Mouse (Mus musculus) forebrain, embryonic 10.5 days (tissue): Measurements from ENCODE around the gene Gm3238. TPM values are rescaled to one million over a fixed set of nuclear protein-coding genes. Genes with fewer than 3 reads are reported as not detected.
"Not testable (repeated sequence)": the region's sequence is repeated elsewhere in the genome, so short reads cannot be mapped to it uniquely, and the experiment has no call there.

ENCODE experiments used
- DNase-seq: peaks from one replicate; pipeline ENCODE4 v3.0.0-alpha.2; 2017; ENCODE audit warnings: low spot score; ENCODE audit errors: extremely low spot score
- H3K27ac ChIP-seq: fragments of 300-500 bp; sonication (generic); 2 replicates; pipeline ENCODE4 v1.5.1; 2016; ENCODE audit warnings: mild to moderate bottlenecking
- H3K27me3 ChIP-seq: fragments of 300-500 bp; sonication (generic); 2 replicates; pipeline ENCODE4 v1.6.1; 2016; ENCODE audit warnings: mild to moderate bottlenecking; ENCODE audit not compliant: poor library complexity, severe bottlenecking
- H3K36me3 ChIP-seq: fragments of 300-500 bp; sonication (generic); replicated peaks from 2 replicates; pipeline ENCODE4 v1.6.1; 2016; ENCODE audit warnings: mild to moderate bottlenecking, moderate library complexity
- H3K4me1 ChIP-seq: fragments of 300-500 bp; sonication (generic); 2 replicates; pipeline ENCODE4 v1.6.1; 2016
- H3K4me3 ChIP-seq: fragments of 300-500 bp; sonication (generic); 2 replicates; pipeline ENCODE4 v1.5.1; 2016; ENCODE audit warnings: mild to moderate bottlenecking, moderate library complexity
- H3K9me3 ChIP-seq: fragments of 300-500 bp; sonication (generic); 2 replicates; pipeline ENCODE4 v1.6.1; 2016; ENCODE audit warnings: mild to moderate bottlenecking, moderate library complexity
- WGBS: fragments of 180-500 bp; shearing (Covaris S2); methylation state at CpG from one replicate; pipeline ENCODE4 v1.1.7; 2016; 5-methylcytosine and 5-hydroxymethylcytosine counted together
- polyA plus RNA-seq: library from polyadenylated mRNA; unstranded; fragments of >200 nt; fragmentation: Nextera tagmentation; extraction: Ambion mirVana; gene quantifications from 2 replicates; pipeline ENCODE4 v1.2.1, GENCODE M21; 2016

Gene Gm3238
- polyA plus RNA-seq, 1 experiment from 2014 or later: not detected

DNA sequence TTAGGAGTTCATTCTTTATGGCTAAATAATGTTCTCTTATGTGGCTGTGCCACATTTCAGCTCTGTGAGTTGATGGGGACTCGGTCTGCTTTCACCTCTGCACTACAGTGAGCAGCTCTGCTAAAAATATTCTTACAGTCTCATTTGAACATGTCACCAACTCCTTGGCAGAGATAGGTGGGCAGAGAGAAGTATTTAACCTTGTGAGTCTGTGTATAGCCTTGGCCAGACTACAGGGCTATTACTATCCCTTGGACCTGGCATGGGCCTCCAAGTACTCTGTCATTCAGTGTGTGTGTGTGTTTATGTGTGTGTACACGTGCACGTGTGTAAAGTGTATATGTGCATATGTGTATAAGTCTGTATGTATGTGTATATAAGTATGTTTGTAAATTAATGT is 12.3 kb upstream of the Gm3238 start:
- DNase-seq, H3K27ac ChIP-seq, H3K27me3 ChIP-seq, H3K4me3 ChIP-seq, H3K4me1 ChIP-seq, H3K36me3 ChIP-seq, H3K9me3 ChIP-seq: not testable (repeated sequence)
- WGBS: 89% methylated on average over 3 of the region's 3 CpGs

DNA sequence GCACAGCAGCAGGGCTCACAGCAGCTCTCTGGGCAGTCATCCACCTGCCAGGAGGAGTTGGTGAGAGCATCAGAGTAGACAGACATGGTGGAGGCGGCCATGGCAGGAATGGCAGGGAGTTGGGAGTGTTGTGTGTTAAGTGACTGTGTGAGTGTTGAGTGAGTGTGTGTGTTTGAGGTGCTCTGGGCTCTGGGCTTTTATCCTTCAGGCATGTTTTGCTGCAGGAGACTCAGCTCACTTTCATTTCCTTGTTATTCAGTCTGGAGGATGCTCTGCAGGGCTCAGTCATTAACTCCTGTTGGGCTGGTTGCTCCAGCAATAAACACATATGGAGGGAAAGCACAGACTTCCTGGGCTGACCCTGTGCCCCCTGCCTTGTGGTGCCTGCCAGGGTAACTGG is 11.3 kb upstream of the Gm3238 start, which contains the start of gene Gm3250:
TSS of gene Gm3250 (minus strand) at position 101 of the 400 bp plus-strand sequence.
- not testable (repeated sequence) for H3K9me3 ChIP-seq, H3K27me3 ChIP-seq, H3K36me3 ChIP-seq, H3K4me3 ChIP-seq, H3K4me1 ChIP-seq, DNase-seq, H3K27ac ChIP-seq
- WGBS: 22% methylated on average over 1 of the region's 1 CpGs

DNA sequence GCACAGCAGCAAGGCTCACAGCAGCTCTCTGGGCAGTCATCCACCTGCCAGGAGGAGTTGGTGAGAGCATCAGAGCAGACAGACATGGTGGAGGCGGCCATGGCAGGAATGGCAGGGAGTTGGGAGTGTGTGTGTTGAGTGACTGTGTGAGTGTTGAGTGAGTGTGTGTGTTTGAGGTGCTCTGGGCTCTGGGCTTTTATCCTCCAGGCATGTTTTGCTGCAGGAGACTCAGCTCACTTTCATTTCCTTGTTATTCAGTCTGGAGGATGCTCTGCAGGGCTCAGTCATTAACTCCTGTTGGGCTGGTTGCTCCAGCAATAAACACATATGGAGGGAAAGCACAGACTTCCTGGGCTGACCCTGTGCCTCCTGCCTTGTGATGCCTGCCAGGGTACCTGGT is 5.7 kb upstream of the Gm3238 start, which contains the start of gene Gm7138:
TSS of gene Gm7138 (minus strand) at position 101 of the 400 bp plus-strand sequence.
- WGBS: 71% methylated on average over 1 of the region's 1 CpGs
- H3K36me3 ChIP-seq, H3K9me3 ChIP-seq, H3K27ac ChIP-seq, H3K4me1 ChIP-seq, DNase-seq, H3K4me3 ChIP-seq, H3K27me3 ChIP-seq: not testable (repeated sequence)

DNA sequence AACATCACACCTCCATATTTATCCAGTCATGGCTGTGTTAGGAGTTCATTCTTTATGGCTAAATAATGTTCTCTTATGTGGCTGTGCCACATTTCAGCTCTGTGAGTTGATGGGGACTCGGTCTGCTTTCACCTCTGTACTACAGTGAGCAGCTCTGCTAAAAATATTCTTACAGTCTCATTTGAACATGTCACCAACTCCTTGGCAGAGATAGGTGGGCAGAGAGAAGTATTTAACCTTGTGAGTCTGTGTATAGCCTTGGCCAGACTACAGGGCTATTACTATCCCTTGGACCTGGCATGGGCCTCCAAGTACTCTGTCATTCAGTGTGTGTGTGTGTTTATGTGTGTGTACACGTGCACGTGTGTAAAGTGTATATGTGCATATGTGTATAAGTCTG is 1.0 kb upstream of the Gm3238 start:
- not testable (repeated sequence) for H3K27me3 ChIP-seq, DNase-seq, H3K9me3 ChIP-seq, H3K4me1 ChIP-seq, H3K36me3 ChIP-seq, H3K27ac ChIP-seq, H3K4me3 ChIP-seq
- WGBS: 88% methylated on average over 3 of the region's 3 CpGs

DNA sequence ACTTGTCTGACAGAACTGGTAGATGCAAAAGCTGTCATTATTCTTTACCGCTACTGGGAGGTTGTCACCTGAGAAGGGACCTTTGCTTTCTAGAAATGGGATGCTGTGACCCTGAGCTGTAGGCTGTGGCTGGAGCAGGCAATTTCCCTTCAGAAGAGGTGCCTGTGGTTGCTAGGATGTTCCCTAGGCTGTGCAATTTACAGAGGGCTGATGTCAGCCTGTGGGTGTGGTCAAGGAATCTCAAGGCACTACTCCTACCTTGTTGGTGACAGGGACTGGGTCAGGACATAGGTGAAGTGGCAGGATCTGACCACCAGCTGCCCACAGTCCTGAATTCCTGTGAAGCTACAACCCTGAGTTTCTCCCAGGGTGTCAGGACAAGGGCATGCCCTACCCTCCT is 1.4 kb downstream of the Gm3238 start:
- no peaks in the 10 kb centered on the region for H3K27me3 ChIP-seq
- H3K9me3 ChIP-seq: no peaks in the 10 kb centered on the region
- no peak overlapping the region for H3K4me3 ChIP-seq
- no peak overlapping the region for H3K27ac ChIP-seq
- no peaks in the 10 kb centered on the region for H3K36me3 ChIP-seq
- no peak for DNase-seq
- H3K4me1 ChIP-seq: no peaks in the 10 kb centered on the region
- 82% methylated on average over 1 of the region's 1 CpGs for WGBS

DNA sequence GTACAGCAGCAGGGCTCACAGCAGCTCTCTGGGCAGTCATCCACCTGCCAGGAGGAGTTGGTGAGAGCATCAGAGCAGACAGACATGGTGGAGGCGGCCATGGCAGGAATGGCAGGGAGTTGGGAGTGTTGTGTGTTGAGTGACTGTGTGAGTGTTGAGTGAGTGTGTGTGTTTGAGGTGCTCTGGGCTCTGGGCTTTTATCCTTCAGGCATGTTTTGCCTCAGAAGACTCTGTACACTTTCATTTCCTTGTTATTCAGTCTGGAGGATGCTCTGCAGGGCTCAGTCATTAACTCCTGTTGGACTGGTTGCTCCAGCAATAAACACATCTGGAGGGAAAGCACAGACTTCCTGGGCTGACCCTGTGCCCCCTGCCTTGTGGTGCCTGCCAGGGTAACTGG is 11.5 kb downstream of the Gm3238 start, which contains the start of gene Gm3233:
TSS of gene Gm3233 (minus strand) at position 101 of the 400 bp plus-strand sequence.
- H3K27me3 ChIP-seq, H3K9me3 ChIP-seq, DNase-seq, H3K36me3 ChIP-seq, H3K4me1 ChIP-seq, H3K4me3 ChIP-seq, H3K27ac ChIP-seq: not testable (repeated sequence)
- 43% methylated on average over 1 of the region's 1 CpGs for WGBS

DNA sequence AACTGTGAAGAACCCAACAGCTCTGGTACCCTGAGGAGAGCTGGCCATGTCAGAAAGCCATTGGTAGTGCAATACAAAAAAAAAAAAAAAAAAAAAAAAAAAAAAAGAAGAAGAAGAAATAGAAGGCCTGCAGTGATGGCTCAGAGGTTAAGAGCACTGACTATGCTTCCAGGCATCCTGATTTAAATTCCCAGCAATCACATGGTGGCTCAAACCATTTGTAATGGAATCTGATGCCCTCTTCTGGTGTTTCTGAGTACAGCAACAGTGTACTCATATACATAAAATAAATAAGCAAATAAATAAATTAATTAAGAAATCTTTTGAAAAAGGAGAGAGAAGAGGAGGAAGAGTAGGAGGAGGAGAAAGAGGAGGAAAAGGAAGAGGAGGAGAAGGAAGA is 17.7 kb downstream of the Gm3238 start:
- H3K4me3 ChIP-seq: no peak overlapping the region
- no peak for DNase-seq
- H3K9me3 ChIP-seq: no peaks in the 10 kb centered on the region
- H3K36me3 ChIP-seq: no peaks in the 10 kb centered on the region
- H3K27me3 ChIP-seq: no peaks in the 10 kb centered on the region
- no peak overlapping the region for H3K27ac ChIP-seq
- H3K4me1 ChIP-seq: peaks cover 9% of the 10 kb centered on the region

DNA sequence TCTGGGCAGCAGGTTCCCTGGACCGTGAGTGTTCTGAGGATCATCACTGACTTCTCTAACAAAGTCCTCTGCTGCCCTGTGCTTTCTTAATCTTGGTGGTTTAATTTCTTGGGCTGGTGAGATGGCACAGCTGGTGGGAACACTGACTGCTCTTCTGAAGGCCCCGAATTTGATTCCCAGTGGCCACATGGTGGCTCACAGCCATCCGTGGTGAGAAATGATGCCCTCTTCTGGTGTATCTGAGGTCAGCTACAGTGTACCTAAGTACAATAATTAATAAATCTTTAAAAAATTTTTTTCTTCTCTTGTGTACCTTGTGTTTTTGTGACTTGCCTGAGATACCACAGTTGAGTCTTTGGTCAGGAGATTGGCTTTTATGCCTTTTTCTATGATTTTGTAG is 18.8 kb downstream of the Gm3238 start:
- 68% methylated on average over 3 of the region's 3 CpGs for WGBS
- not testable (repeated sequence) for H3K36me3 ChIP-seq, H3K27ac ChIP-seq, H3K9me3 ChIP-seq, H3K4me1 ChIP-seq, H3K27me3 ChIP-seq, H3K4me3 ChIP-seq, DNase-seq

DNA sequence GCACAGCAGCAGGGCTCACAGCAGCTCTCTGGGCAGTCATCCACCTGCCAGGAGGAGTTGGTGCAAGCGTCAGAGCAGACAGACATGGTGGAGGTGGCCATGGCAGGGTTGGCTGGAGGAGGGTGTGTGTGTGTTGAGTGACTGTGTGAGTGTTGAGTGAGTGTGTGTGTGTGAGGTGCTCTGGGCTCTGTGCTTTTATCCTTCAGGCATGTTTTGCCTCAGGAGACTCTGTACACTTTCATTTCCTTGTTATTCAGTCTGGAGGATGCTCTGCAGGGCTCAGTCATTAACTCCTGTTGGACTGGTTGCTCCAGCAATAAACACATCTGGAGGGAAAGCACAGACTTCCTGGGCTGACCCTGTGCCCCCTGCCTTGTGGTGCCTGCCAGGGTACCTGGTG is 19.9 kb downstream of the Gm3238 start, which contains the start of gene Gm9736:
TSS of gene Gm9736 (minus strand) at position 101 of the 400 bp plus-strand sequence.
- not testable (repeated sequence) for H3K4me1 ChIP-seq, H3K4me3 ChIP-seq, H3K27me3 ChIP-seq, H3K9me3 ChIP-seq, H3K36me3 ChIP-seq, DNase-seq
- H3K27ac ChIP-seq: 0 out of 2 replicates have a peak within 1 kb of the TSS, but pooled peaks have one; percentile 20
- WGBS: 67% methylated on average over 1 of the region's 1 CpGs

DNA sequence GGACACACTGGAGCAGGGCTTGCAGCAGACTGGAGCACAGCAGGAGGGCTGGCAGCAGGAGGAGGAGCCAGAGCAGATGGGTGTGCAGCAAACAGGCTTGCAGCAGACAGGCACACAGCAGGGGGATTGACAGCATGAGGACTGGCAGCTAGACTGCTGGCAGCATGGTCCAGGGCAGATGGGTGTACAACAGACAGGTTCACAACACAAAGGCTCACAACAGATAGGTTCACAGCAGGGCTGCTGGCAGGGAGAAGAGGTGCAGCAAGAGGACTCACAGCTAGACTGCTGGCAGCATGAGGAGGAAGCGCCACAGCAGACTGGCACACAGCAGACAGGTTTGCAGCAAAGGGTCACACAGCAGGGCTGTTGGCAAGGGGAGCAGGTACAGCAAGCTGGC is 20.4 kb downstream of the Gm3238 start:
- not testable (repeated sequence) for H3K9me3 ChIP-seq, H3K27me3 ChIP-seq, H3K4me3 ChIP-seq, DNase-seq, H3K4me1 ChIP-seq, H3K36me3 ChIP-seq
- 81% methylated on average over 1 of the region's 1 CpGs for WGBS
- H3K27ac ChIP-seq: 0 out of 2 replicates have a peak overlapping the region, but pooled peaks have one; percentile 20

DNA sequence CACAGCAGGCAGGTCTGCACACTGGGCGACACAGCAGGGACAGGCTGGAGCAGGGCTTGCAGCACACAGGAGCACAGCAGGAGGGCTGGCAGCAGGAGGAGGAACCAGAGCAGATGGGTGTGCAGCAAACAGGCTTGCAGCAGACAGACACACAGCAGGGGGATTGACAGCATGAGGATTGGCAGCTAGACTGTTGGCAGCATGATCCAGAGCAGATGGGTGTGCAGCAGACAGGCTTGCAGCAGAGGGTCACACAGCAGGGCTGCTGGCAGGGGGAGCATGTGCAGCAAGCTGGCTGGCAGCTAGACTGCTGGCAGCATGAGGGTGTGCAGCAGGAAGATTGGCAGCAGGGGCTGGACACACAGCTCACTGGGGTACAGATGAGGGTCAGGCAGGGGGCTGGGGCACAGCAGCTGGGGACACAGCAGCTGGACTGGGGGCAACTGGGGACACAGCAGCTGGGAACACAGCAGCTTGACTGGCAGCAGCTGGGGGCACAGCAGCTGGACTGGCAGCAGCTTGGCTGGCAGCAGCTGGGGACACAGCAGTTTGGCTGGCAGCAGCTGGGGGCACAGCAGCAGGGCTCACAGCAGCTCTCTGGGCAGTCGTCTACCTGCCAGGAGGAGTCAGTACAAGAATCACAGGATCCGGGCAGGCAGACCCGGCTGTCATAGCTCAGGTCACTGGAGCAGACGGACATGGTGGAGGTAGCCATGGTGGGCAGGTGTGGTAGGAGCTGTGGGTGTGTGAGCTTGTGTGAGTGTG is 29.0 kb downstream of the Gm3238 start, which contains the start of gene Gm18596:
TSS of gene Gm18596 (minus strand) at position 715 of the 765 bp plus-strand sequence.
- H3K27me3 ChIP-seq, H3K9me3 ChIP-seq, H3K4me3 ChIP-seq, DNase-seq, H3K36me3 ChIP-seq: not testable (repeated sequence)
- 52% methylated on average over 5 of the region's 5 CpGs for WGBS
- peaks cover 32% of the 10 kb centered on the region for H3K4me1 ChIP-seq
- peak within 1 kb of the TSS; percentile 60; the same call in 1 of the 2 replicates for H3K27ac ChIP-seq

DNA sequence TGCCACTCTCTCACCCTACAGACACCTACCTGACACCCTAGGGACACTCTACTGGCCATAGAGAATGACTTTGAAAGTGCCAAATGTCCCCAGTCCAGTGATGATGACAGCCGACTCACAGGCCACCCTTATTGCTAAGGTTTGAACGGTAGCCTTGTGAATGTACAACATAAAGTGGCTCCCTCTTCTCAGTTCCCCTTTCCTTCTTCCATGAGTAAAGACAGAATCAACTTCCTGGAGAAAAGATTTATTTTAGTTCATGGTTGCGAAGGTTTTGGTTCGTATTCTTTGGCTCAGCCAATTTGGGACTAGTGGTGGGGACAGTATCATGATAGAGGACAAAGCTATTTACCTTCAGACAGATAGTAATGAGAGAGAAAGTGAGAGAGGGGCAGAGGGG is 32.2 kb downstream of the Gm3238 start:
- Histone ChIP-seq H3K4me3 (no peak overlapping the region), H3K9me3 (peaks cover 12% of the 10 kb centered on the region), H3K4me1 (peaks cover 37% of the 10 kb centered on the region), H3K27ac (no peak overlapping the region), H3K27me3 (no peaks in the 10 kb centered on the region), H3K36me3 (no peaks in the 10 kb centered on the region)
- DNase-seq: no peak
- 89% methylated on average over 4 of the region's 4 CpGs for WGBS

DNA sequence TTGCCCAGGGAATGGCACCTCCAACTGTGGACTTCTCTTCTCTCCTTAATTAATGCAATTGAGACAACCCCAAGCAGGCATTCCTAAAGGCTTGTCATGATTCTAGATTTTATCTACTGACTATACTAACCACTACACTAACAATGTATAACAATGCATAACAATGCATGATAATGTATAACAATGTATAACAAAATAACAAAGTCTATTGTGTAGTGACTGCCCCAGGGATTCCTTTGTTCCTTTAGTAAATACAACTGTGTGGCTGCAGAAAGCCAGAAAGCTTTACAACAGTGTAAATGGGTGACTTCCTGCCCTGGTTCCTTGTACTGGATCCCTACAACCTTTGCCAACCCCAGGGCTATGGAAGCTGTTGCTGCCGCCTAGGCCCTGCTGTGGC is 35.2 kb downstream of the Gm3238 start:
- no peaks in the 10 kb centered on the region for H3K27me3 ChIP-seq
- H3K27ac ChIP-seq: no peak overlapping the region
- DNase-seq: no peak
- 83% methylated on average over 1 of the region's 1 CpGs for WGBS
- H3K9me3 ChIP-seq: peaks cover 12% of the 10 kb centered on the region
- H3K4me3 ChIP-seq: no peak overlapping the region
- H3K36me3 ChIP-seq: no peaks in the 10 kb centered on the region
- peaks cover 21% of the 10 kb centered on the region for H3K4me1 ChIP-seq
